Comparison of ENCODE assay signal across 1 mouse cellular context in genomic region chr14:54432837-54433830, GRCm38 (mm10).
TF ChIP-seq lines count a peak whose summit lies in the region.

No protein-coding gene starts in this region.

TF ChIP-seq in CH12.LX, 34 proteins besides CTCF, POLR2A, EP300 and RAD21:
- TF ChIP-seq TBP (conservative IDR thresholded peaks at IDR 0.05; ENCODE audit: low read depth, low read length) (no peak), MXI1 (IDR thresholded peaks at IDR 0.05; ENCODE audit: low read depth, low read length) (no peak), ZKSCAN1 (IDR thresholded peaks at IDR 0.05; ENCODE audit: borderline replicate concordance, low read depth, low read length) (no peak), IRF4 (IDR thresholded peaks at IDR 0.05; ENCODE audit: low read depth, low read length) (no peak), NELFE (IDR thresholded peaks at IDR 0.05; ENCODE audit: low read depth, low read length) (no peak), ZNF384 (IDR thresholded peaks at IDR 0.05; ENCODE audit: low read depth, low read length) (no peak), CHD2 (IDR thresholded peaks at IDR 0.05; ENCODE audit: low read length) (0 out of 2 replicates have a peak, but pooled peaks have one; percentile 21)
